7 mouse cellular contexts compared by ENCODE assay signal in the genomic region with DNA sequence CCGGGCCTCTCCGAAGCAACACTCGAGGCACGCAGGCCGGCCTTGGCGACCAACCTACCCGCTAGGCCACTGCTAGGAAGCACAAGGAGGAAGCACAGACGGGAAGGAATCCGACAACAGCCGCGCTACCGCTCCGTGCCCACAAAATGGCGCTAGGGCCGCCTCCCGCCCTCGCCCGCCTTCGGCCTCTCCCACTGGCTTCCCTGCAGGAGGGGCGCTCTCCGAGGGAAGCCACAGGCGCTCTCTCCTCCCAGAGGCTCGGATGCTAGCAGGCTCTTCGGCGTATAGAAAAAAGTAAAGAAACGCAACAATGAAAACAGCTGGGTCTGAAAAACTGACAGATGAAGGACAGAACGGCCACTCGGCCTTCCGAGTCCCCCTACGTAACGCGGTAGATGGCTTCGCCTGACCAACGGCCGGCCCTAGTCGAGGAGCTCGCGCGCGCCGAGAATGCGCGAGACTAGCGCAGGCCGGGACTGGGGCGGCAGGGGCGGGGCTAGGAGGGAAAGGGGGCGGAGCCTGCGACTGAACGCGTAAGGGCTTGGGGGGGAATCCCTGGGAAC. TPM values are rescaled to one million over a fixed set of nuclear protein-coding genes. Genes with fewer than 3 reads are reported as not detected.
DNase-seq lines count a peak whose midpoint lies in the region; ATAC-seq lines count a peak whose summit lies in the region.

A gene (minus strand): TSS at position 397 of the 563 bp plus-strand sequence.

- peak; percentile 96 for ATAC-seq in intestine, embryonic 15.5 days

- intact Hi-C loops in gastrocnemius, postnatal 36 days (cut with DNase I), result no loop called here
- intact Hi-C loops in left cerebral cortex, postnatal 25 days (cut with DNase I), result no loop called here

- H3K27ac ChIP-seq in intestine, embryonic 15.5 days, result peak within 1 kb of the TSS; percentile 92
- peak within 1 kb of the TSS; percentile 100 for H3K27ac ChIP-seq in midbrain, embryonic 10.5 days (replicated peaks)

- peaks cover 14% of the 10 kb centered on the region for H3K36me3 ChIP-seq in intestine, embryonic 15.5 days
- peaks cover 36% of the 10 kb centered on the region for H3K36me3 ChIP-seq in midbrain, embryonic 10.5 days

- H3K4me3 ChIP-seq in intestine, embryonic 15.5 days (replicated peaks), result peak within 1 kb of the TSS; percentile 91
- H3K4me3 ChIP-seq in midbrain, embryonic 10.5 days, result peak within 1 kb of the TSS; percentile 99

- H3K27me3 ChIP-seq in intestine, embryonic 15.5 days (replicated peaks), result no peaks in the 10 kb centered on the region
- no peaks in the 10 kb centered on the region for H3K27me3 ChIP-seq in midbrain, embryonic 10.5 days (ENCODE audit: low read depth, poor library complexity, severe bottlenecking)

- DNase-seq in adrenal gland, adult 18-20 months (ENCODE audit: low spot score in 2 of 2), result peak; percentile 96 to 97
- DNase-seq in embryo, embryonic 11 days, result peak; percentile 99
- peak; percentile 91 to 95 for DNase-seq in gastrocnemius, postnatal 36 days
- DNase-seq in left cerebral cortex, postnatal 25 days (ENCODE audit: low spot score in 2 of 2), result peak; percentile 93 to 95
- DNase-seq in midbrain, embryonic 10.5 days (ENCODE audit: low spot score), result peak; percentile 96
- peak; percentile 98 for DNase-seq in right cerebral cortex, postnatal 4 days

- peaks cover 8% of the 10 kb centered on the region for H3K4me1 ChIP-seq in intestine, embryonic 15.5 days (replicated peaks)
- peaks cover 28% of the 10 kb centered on the region for H3K4me1 ChIP-seq in midbrain, embryonic 10.5 days

- H3K9me3 ChIP-seq in intestine, embryonic 15.5 days, result no peaks in the 10 kb centered on the region
- H3K9me3 ChIP-seq in midbrain, embryonic 10.5 days (replicated peaks), result no peaks in the 10 kb centered on the region

- H3K4me2 ChIP-seq in intestine, embryonic 15.5 days (replicated peaks), result peak within 1 kb of the TSS; percentile 59

- under 1% methylated on average over 51 of the region's 51 CpGs for WGBS in intestine, embryonic 15.5 days
- WGBS in midbrain, embryonic 10.5 days, result under 1% methylated on average over 51 of the region's 51 CpGs

- peak within 1 kb of the TSS; percentile 99 for H3K9ac ChIP-seq in intestine, embryonic 15.5 days

RNA-seq across cellular contexts. Expression of the gene that starts here (rescaled TPM):
- total RNA-seq in adrenal gland, adult 18-20 months (2021), result 100 to 1,000 TPM; 216 to 267 TPM
- 100 to 1,000 TPM in 1 of 2 experiments, 10 to 100 TPM in 1; 97.3 to 116 TPM for total RNA-seq in gastrocnemius, postnatal 36 days (2021)
- polyA plus RNA-seq in intestine, embryonic 15.5 days (2015; fragmentation: Nextera tagmentation; extraction: Ambion mirVana), result 272 and 318 TPM in 2 replicates
- 100 to 1,000 TPM; 187 to 201 TPM for total RNA-seq in left cerebral cortex, postnatal 25 days (2021)
- 427 and 457 TPM in 2 replicates for polyA plus RNA-seq in midbrain, embryonic 10.5 days (2016; fragmentation: Nextera tagmentation; extraction: Ambion mirVana)

Comparison
In these comparisons a context has a peak if more than half of its experiments do, and no peak if none do; other contexts are left out.
1. Peak in every context shown above with its lines: DNase-seq, ATAC-seq, H3K4me3 ChIP-seq and H3K27ac ChIP-seq.